Mouse (Mus musculus) gastrocnemius, postnatal 14 days (tissue): ENCODE results near the gene Mrpl41. TPM values are rescaled to one million over a fixed set of nuclear protein-coding genes. Genes with fewer than 3 reads are reported as not detected.
"Not testable (repeated sequence)": the region's sequence is repeated elsewhere in the genome, so short reads cannot be mapped to it uniquely, and the experiment has no call there.

ENCODE experiments used
- DNase-seq: peaks from one replicate; pipeline ENCODE4 v3.0.0; 2021; ENCODE audit warnings: mixed read lengths
- intact Hi-C: fragments of 180-260 bp; cut with DNase I; formaldehyde crosslinking; loops from one replicate; pipeline ENCODE4 v1.15.1; 2025; ENCODE audit warnings: low total_unique reads
- microRNA-seq, 2 experiments: library from miRNA; unstranded; fragments of <30 nt; microRNA quantifications; one replicate each; pipeline ENCODE4 v1.2.0; 2021
- total RNA-seq, 2 experiments: library from RNA; stranded (reverse); gene quantifications; 2 replicates each; pipeline ENCODE4 v1.2.3; 2021

Mrpl41 gene
- total RNA-seq, 2 experiments from 2014 or later = 40.9 to 46.3 TPM

DNA sequence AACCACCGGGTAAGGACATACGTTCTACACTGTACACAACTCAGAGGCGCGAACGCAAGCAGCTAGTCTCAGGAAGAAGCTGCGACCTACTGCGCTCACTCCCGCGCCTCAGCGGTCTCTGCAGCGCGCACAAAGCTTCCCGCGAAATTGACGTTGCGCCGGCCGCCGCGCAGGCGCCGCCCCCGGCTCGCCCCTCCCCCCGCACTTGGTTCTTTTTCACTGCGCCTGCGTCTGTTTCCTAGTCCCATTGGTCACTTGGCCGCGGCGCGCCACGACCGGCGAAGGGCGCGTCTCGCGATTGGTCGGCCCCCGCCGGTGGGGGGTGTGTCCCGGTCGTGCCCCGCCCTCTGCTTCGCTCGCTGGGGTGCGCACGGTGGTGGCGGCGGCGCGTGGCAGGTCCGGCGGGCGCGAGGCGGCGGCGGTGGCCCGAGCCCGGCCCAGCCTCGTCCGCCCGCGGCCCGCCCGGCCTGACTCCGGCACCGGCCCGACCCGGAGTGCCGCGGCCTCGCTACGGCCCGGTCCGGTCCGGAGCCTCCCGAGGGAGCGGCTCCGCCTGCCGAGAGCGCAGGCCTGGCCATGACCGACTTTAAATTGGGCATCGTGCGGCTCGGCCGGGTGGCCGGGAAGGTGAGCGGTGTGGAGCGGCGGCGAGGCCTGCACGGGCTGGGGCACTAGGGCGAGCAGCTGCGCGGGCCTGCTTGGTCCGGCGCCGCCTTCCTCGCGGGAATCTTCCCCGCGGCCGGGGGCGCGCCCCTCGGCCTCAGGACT lies 25.3 kb downstream of the Mrpl41 start, which contains the start of gene Zmynd19:
Gene Zmynd19, plus strand, starts transcription at position 372 of the 768 bp plus-strand sequence.
- DNase-seq = peak; percentile 98
- intact Hi-C loops = no loop called here

DNA sequence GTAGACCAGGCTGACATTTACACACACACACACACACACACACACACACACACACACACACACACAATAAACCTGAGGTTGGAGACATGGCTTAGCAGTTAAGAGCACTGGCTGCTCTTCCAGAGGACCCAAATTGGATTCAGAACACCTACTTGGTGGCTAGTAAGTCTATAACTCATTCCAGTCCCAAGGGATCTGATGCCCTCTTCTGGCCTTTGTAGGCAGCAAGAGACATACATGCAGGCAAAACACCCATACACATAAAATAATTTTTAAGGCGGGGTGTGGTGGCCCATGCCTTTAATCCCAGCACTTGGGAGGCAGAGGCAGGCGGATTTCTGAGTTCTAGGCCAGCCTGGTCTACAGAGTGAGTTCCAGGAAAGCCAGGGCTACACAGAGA lies 30.6 kb downstream of the Mrpl41 start:
- intact Hi-C loops, DNase-seq: not testable (repeated sequence)

DNA sequence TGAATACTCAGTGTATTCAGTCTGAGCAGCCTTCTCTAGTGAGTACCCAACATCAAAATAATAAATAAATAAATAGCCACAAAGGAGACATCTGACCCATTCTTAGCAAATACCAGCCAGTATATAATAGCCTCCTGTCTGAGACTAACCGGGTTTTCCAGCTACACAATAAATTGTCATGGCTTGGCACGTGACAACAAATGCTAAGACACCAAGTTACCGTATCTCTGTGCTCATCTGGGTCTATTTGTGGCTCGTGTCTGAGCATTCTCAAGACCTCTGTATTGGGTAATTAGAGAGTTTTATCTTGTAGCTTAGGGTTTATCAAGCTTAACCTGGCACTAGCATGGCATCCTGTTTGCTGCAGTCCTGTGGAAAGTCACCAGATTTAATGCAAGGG lies 32.8 kb downstream of the Mrpl41 start:
- intact Hi-C loops = no loop called here
- no peak for DNase-seq

DNA sequence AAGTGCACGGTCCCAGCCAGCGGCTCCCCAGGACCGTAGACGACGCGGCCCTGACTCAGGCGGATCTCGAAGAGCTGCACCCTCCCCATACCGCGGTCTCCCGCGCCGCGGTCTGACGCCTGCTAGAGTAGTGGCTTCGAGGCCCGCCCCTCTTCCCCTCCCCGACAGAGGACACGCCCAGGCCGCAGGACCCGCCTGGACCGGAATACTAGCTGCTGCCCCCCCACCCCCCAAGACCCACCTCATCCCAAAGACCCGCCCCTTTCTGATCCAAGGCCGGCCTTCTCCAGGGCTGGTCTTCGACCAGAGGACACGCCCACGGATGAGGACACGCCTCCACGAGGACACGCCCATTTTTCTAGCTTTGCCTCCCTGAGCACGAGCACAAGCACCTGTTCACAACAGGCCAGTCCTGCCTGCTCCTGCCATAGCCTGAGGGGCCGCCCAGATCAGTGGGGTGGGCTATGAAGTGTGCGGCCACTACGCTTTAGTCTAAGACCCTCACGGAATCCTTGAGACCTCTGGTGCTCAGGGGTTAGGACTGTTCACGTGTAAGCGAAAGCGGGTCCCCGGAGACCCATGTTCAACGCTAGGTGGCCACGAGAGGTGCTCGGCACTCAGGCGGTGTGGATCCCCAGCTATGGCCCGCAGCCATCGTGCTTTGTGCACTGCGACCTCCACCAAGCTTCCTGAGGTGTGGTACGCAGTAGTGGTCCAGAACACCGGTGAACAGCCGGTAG lies 39.7 kb downstream of the Mrpl41 start, which contains the start of gene Arrdc1:
Gene Arrdc1, minus strand, starts transcription at position 196 of the 740 bp plus-strand sequence.
- DNase-seq = peak; percentile 89
- intact Hi-C loops = loop anchor here (10.0 kb wide), 1 partner anchor 80 kb away; no protein-coding TSS in a partner anchor

- DNase-seq = no peak
- intact Hi-C loops = loop anchor here (10.0 kb wide), 1 partner anchor 80 kb away; no protein-coding TSS in a partner anchor
Measured at GRCm38 (mm10) chr2:24934441-24934963, 40.4 kb downstream of the Mrpl41 start.

- DNase-seq = no peak
- intact Hi-C loops = no loop called here
Measured at GRCm38 (mm10) chr2:24929593-24929992, 45.3 kb downstream of the Mrpl41 start.

GRCm38 (mm10) chr2:24929119-24929518 lies 45.8 kb downstream of the Mrpl41 start:
- intact Hi-C loops = no loop called here
- DNase-seq = no peak

GRCm38 (mm10) chr2:24927810-24928479 lies 47.0 kb downstream of the Mrpl41 start:
- intact Hi-C loops = no loop called here

DNA sequence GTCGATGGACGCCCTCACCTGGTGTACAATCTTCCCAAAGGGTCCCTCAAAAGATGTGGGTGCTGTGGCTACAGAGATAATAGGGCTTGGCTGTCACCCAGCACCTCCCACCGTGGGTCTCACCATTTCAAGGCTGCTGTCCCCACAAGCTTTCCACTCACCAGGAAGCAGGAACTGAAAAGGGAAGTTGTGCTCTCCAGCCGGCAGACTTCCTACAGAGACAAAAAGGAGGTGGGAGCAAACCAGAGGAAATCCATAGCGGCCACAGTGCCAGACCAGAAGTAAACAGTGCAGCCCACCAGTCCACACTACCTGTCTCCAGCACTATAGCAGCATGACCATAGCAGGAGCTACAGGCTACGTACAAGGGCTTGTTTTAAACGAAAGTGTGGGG lies 47.9 kb downstream of the Mrpl41 start:
- intact Hi-C loops = no loop called here
- no peak for DNase-seq

More at GRCm38 (mm10) chr2:24927810-24928479, 47.0 kb downstream of the Mrpl41 start:
- peak; percentile 62 for DNase-seq

GRCm38 (mm10) chr2:24926345-24926964 lies 48.4 kb downstream of the Mrpl41 start:
- no peak for DNase-seq
- intact Hi-C loops = no loop called here

DNA sequence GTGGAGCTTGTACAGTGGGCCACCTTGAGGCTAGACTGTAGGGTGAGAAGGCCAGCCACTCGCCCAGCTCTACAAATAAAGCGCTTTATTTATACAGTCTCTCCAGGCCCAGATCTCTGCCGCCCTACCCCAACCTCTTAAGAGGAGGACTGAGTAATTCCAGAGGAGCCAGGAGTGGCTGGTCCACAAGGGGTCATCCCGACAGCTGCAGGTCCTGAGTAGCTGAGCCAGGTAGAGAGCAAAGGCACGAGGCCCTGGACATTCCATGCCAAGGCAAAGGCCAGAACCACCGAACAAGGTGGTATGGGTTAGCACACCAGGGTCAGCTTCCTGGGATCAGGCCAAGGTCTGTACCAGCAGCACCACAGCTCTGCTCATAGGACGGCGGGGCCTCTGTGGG lies 49.6 kb downstream of the Mrpl41 start:
- no peak for DNase-seq
- intact Hi-C loops = no loop called here

Small RNA genes lying within 50 kb of the gene (microRNA-seq; reads per million reads assigned to microRNA genes)
- gene Gm22875 = 0 reads per million in 2 experiments

Other genes starting within 250 kb of the Mrpl41 start
- under 1 TPM; 0.12 to 0.40 TPM for gene Cacna1b, start 211.9 kb downstream of the Mrpl41 start, total RNA-seq
- gene Ehmt1, start 55.5 kb downstream of the Mrpl41 start, total RNA-seq = 10 to 100 TPM; 31.6 to 32.5 TPM
- gene Arrdc1, start 39.8 kb downstream of the Mrpl41 start, total RNA-seq = 1 to 10 TPM; 5.4 to 5.7 TPM
- 10 to 100 TPM; 15.8 to 19.6 TPM for gene Zmynd19, start 25.3 kb downstream of the Mrpl41 start, total RNA-seq
- gene Dph7, start 12.7 kb downstream of the Mrpl41 start, total RNA-seq = 1 to 10 TPM; 4.1 to 4.8 TPM
- gene Pnpla7, start 935 bp upstream of the Mrpl41 start, total RNA-seq = 10 to 100 TPM; 16.5 to 25.5 TPM
- gene Nsmf, start 79.3 kb upstream of the Mrpl41 start, total RNA-seq = 10 to 100 TPM; 16.7 to 19.5 TPM
- gene Entpd8, start 105.2 kb upstream of the Mrpl41 start, total RNA-seq = not detected
- gene Noxa1, start 120.1 kb upstream of the Mrpl41 start, total RNA-seq = not detected
- gene Nrarp, start 205.7 kb upstream of the Mrpl41 start, total RNA-seq = 10 to 100 TPM; 11.3 to 13.6 TPM
- 1 to 10 TPM; 1.9 TPM for gene Tor4a, start 221.8 kb upstream of the Mrpl41 start, total RNA-seq
- gene Nelfb, start 236.4 kb upstream of the Mrpl41 start, total RNA-seq = 10 to 100 TPM; 24.1 to 26.1 TPM
- not detected for gene Stpg3, start 239.5 kb upstream of the Mrpl41 start, total RNA-seq
- not detected for gene Fam166a, start 243.6 kb upstream of the Mrpl41 start, total RNA-seq
- 100 to 1,000 TPM; 291 to 431 TPM for gene Tubb4b, start 249.6 kb upstream of the Mrpl41 start, total RNA-seq